Mouse (Mus musculus): ENCODE data around the gene Nfic. TPM values are rescaled to one million over a fixed set of nuclear protein-coding genes. Genes with fewer than 3 reads are reported as not detected.

Nfic gene
- total and polyA plus RNA-seq, 3 experiments: 2.0 to 9.7 TPM; not detected in 1

DNA sequence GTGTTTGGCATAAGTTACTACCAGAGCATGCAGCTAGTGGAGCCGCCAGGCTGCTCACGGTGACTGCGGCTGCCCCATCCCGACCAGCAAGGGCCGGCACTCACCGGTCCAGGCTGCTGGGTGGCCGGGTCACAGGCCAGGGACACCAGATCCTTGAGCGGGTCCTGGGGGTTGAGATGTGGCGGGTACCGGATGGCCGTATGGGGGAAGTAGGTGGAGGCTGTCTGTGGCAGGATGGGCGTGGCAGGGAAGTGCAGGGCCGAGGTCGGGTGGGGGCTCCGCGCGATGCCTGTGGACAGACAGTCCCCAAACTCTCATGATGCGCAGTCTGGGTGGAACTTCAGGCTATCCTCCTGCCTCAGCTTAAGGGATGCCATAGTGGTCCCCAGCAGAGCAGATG lies 50.7 kb downstream of the Nfic start:
- no peaks in the 10 kb centered on the region for H3K27me3 ChIP-seq (ENCODE audit: control insufficient read depth in 1 of 2, insufficient read depth in 2 of 2, low read length in 2 of 2)
- no peak overlapping the region for H3K4me3 ChIP-seq (ENCODE audit: control insufficient read depth in 1 of 2, insufficient read depth in 1 of 2, low read depth in 2 of 2, low read length in 2 of 2)
- H3K27ac ChIP-seq (ENCODE audit: control insufficient read depth, low read depth, low read length): no peak overlapping the region
- no peak for TF ChIP-seq JUND (IDR thresholded peaks at IDR 0.05; ENCODE audit: low read depth, low read length)
- TF ChIP-seq POLR2AphosphoS5 (IDR thresholded peaks at IDR 0.05; ENCODE audit: borderline replicate concordance, low read depth, low read length): no peak
- no peak for TF ChIP-seq SIN3A (IDR thresholded peaks at IDR 0.05; ENCODE audit: low read length)
- no peak for TF ChIP-seq ETS1 (IDR thresholded peaks at IDR 0.05; ENCODE audit: low read depth, low read length)
- TF ChIP-seq MEF2A (IDR thresholded peaks at IDR 0.05; ENCODE audit: extremely low read depth, insufficient replicate concordance, low read depth, low read length, poor library complexity, severe bottlenecking): no peak
- TF ChIP-seq EP300 (IDR thresholded peaks at IDR 0.05; ENCODE audit: low read depth in 1 of 2, low read length in 2 of 2): no peak
- H3K79me2 ChIP-seq (ENCODE audit: control insufficient read depth, insufficient read depth, low read length, poor library complexity): no peaks in the 10 kb centered on the region
- H3K9me3 ChIP-seq (replicated peaks; ENCODE audit: insufficient read depth, low read length): no peaks in the 10 kb centered on the region
- peaks cover 3 to 29% of the 10 kb centered on the region in 2 experiments; a peak in 3 of 4 replicates for H3K4me1 ChIP-seq (ENCODE audit: control insufficient read depth in 1 of 2, insufficient read depth in 2 of 2, low read length in 2 of 2)
- H3K36me3 ChIP-seq (ENCODE audit: control insufficient read depth in 1 of 2, insufficient read depth in 2 of 2, low read length in 2 of 2): peaks cover 0 to 16% of the 10 kb centered on the region in 2 experiments; a peak in 2 of 4 replicates
- no peak overlapping the region for H3K9ac ChIP-seq (ENCODE audit: control insufficient read depth, low read depth, low read length, poor library complexity, severe bottlenecking)
- DNase-seq (ENCODE audit: low read depth, low spot score): no peak

DNA sequence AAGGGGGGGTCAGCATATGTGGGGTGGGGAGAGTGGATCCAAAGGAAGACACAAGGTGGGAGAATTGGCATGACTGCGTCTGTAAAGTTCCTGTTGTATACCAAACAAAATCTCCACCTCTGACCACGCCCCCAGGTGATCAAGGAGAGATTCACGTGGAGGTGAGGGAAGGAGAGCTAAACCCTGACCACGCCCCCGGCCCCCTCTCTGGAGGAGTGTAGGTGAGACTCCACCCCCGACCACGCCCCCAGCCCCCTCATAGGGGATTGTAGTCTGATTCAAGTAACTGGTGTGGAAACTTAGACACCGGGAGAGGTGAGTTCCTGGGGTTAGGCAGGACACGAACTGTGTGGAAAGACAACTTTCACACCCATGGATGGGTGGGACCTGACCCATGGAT lies 51.4 kb downstream of the Nfic start:
- DNase-seq (ENCODE audit: low read depth, low spot score): no peak
- Histone ChIP-seq H3K79me2 (ENCODE audit: control insufficient read depth, insufficient read depth, low read length, poor library complexity) (no peaks in the 10 kb centered on the region), H3K4me1 (ENCODE audit: control insufficient read depth in 1 of 2, insufficient read depth in 2 of 2, low read length in 2 of 2) (peaks cover 3 to 28% of the 10 kb centered on the region in 2 experiments; a peak in 3 of 4 replicates)

DNA sequence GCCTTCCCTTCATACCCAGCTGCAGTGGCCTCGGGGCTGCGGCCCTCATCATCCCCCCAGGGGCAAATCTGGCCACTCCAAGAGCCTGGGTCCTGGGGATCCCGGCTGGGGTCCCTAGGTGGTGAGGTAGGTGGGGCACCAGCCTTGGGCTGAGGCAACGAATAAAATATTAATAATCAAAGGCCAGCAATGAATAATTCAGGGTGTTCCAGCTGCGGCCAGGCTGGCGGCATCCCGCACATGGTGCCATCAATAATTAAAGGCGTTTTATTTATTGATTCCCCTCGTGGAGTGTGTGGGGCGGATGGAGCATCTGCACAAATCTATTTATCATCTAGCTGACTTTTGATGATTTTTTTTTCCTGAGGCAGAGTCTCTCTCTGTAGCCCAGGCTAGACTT lies 51.9 kb downstream of the Nfic start:
- no peaks in the 10 kb centered on the region for H3K79me2 ChIP-seq (ENCODE audit: control insufficient read depth, insufficient read depth, low read length, poor library complexity)
- TF ChIP-seq ELF1 (IDR thresholded peaks at IDR 0.05; ENCODE audit: low read depth, low read length) (no peak), ZC3H11A (IDR thresholded peaks at IDR 0.05; ENCODE audit: low read depth, low read length) (no peak), JUND (IDR thresholded peaks at IDR 0.05; ENCODE audit: low read depth, low read length) (no peak), TCF12 (IDR thresholded peaks at IDR 0.05; ENCODE audit: low read depth, low read length) (no peak), NELFE (IDR thresholded peaks at IDR 0.05; ENCODE audit: low read depth, low read length) (no peak), HCFC1 (IDR thresholded peaks at IDR 0.05; ENCODE audit: low read depth, low read length) (no peak), CHD2 (IDR thresholded peaks at IDR 0.05; ENCODE audit: low read length) (no peak), MYC (IDR thresholded peaks at IDR 0.05; ENCODE audit: low read depth, low read length) (no peak), GATA1 (IDR thresholded peaks at IDR 0.05; ENCODE audit: low read depth, low read length) (no peak), MYB (IDR thresholded peaks at IDR 0.05; ENCODE audit: low read depth, low read length) (no peak)
- no peak overlapping the region for H3K27ac ChIP-seq (ENCODE audit: control insufficient read depth, low read depth, low read length)
- H3K36me3 ChIP-seq (ENCODE audit: control insufficient read depth in 1 of 2, insufficient read depth in 2 of 2, low read length in 2 of 2): peaks cover 0 to 15% of the 10 kb centered on the region in 2 experiments; a peak in 2 of 4 replicates
- no peak overlapping the region for H3K4me3 ChIP-seq (ENCODE audit: control insufficient read depth in 1 of 2, insufficient read depth in 1 of 2, low read depth in 2 of 2, low read length in 2 of 2)
- peaks cover 3 to 24% of the 10 kb centered on the region in 2 experiments; a peak in 3 of 4 replicates for H3K4me1 ChIP-seq (ENCODE audit: control insufficient read depth in 1 of 2, insufficient read depth in 2 of 2, low read length in 2 of 2)
- no peak overlapping the region for H3K9ac ChIP-seq (ENCODE audit: control insufficient read depth, low read depth, low read length, poor library complexity, severe bottlenecking)
- H3K27me3 ChIP-seq (ENCODE audit: control insufficient read depth in 1 of 2, insufficient read depth in 2 of 2, low read length in 2 of 2): no peaks in the 10 kb centered on the region
- no peaks in the 10 kb centered on the region for H3K9me3 ChIP-seq (replicated peaks; ENCODE audit: insufficient read depth, low read length)
- DNase-seq (ENCODE audit: low read depth, low spot score): no peak

More for the DNA sequence above, 51.4 kb downstream of the Nfic start:
- Histone ChIP-seq H3K27me3 (ENCODE audit: control insufficient read depth in 1 of 2, insufficient read depth in 2 of 2, low read length in 2 of 2) (no peaks in the 10 kb centered on the region), H3K9ac (ENCODE audit: control insufficient read depth, low read depth, low read length, poor library complexity, severe bottlenecking) (no peak overlapping the region), H3K36me3 (ENCODE audit: control insufficient read depth in 1 of 2, insufficient read depth in 2 of 2, low read length in 2 of 2) (peaks cover 0 to 16% of the 10 kb centered on the region in 2 experiments; a peak in 2 of 4 replicates), H3K27ac (ENCODE audit: control insufficient read depth, low read depth, low read length) (no peak overlapping the region), H3K4me3 (ENCODE audit: control insufficient read depth in 1 of 2, insufficient read depth in 1 of 2, low read depth in 2 of 2, low read length in 2 of 2) (no peak overlapping the region), H3K9me3 (replicated peaks; ENCODE audit: insufficient read depth, low read length) (no peaks in the 10 kb centered on the region)
- no peak for TF ChIP-seq ZKSCAN1 (IDR thresholded peaks at IDR 0.05; ENCODE audit: low read depth, low read length)
- no peak for TF ChIP-seq MEF2A (IDR thresholded peaks at IDR 0.05; ENCODE audit: extremely low read depth, insufficient replicate concordance, low read depth, low read length, poor library complexity, severe bottlenecking)
- no peak for TF ChIP-seq POLR2A (IDR thresholded peaks at IDR 0.05; ENCODE audit: control insufficient read depth in 1 of 2, insufficient read depth in 1 of 2, low read depth in 1 of 2, low read length in 2 of 2, poor library complexity in 1 of 2)
- no peak for TF ChIP-seq NRF1 (IDR thresholded peaks at IDR 0.05; ENCODE audit: insufficient read depth, low read depth, low read length, poor library complexity, severe bottlenecking)
- no peak for TF ChIP-seq MYB (IDR thresholded peaks at IDR 0.05; ENCODE audit: low read depth, low read length)
- TF ChIP-seq SMC3 (IDR thresholded peaks at IDR 0.05; ENCODE audit: low read depth, low read length): no peak
- no peak for TF ChIP-seq POLR2AphosphoS2 (IDR thresholded peaks at IDR 0.05; ENCODE audit: low read length)
- no peak for TF ChIP-seq EP300 (IDR thresholded peaks at IDR 0.05; ENCODE audit: low read depth in 1 of 2, low read length in 2 of 2)
- TF ChIP-seq USF2 (IDR thresholded peaks at IDR 0.05; ENCODE audit: borderline replicate concordance in 1 of 2, insufficient read depth in 1 of 2, low read depth in 1 of 2, low read length in 2 of 2): no peak
- no peak for TF ChIP-seq USF1 (IDR thresholded peaks at IDR 0.05; ENCODE audit: low read depth, low read length)
- TF ChIP-seq ZNF384 (IDR thresholded peaks at IDR 0.05; ENCODE audit: low read depth, low read length): no peak
- no peak for TF ChIP-seq KAT2A (conservative IDR thresholded peaks at IDR 0.05; ENCODE audit: low read depth, low read length)
- no peak for TF ChIP-seq E2F4 (IDR thresholded peaks at IDR 0.05; ENCODE audit: borderline replicate concordance, low read depth, low read length)
- no peak for TF ChIP-seq JUND (IDR thresholded peaks at IDR 0.05; ENCODE audit: low read depth, low read length)
- TF ChIP-seq POLR2AphosphoS5 (IDR thresholded peaks at IDR 0.05; ENCODE audit: borderline replicate concordance, low read depth, low read length): no peak
- no peak for TF ChIP-seq MAZ (IDR thresholded peaks at IDR 0.05; ENCODE audit: low read depth, low read length)
- no peak for TF ChIP-seq TCF12 (IDR thresholded peaks at IDR 0.05; ENCODE audit: low read depth, low read length)

Measured in MEL (cell line).